ENCODE assay signal across 7 mouse cellular contexts in genomic region chr2:116979561-116980391, GRCm38 (mm10).
DNase-seq lines count a peak whose midpoint lies in the region; ATAC-seq lines count a peak whose summit lies in the region.

No protein-coding gene starts in this region.

- H3K4me2 ChIP-seq in embryonic facial prominence, embryonic 13.5 days, result no peak overlapping the region
- no peak overlapping the region for H3K4me2 ChIP-seq in limb, embryonic 11.5 days (ENCODE audit: low read depth, severe bottlenecking)
- no peak overlapping the region for H3K4me2 ChIP-seq in neural tube, embryonic 15.5 days

- H3K4me1 ChIP-seq in embryonic facial prominence, embryonic 13.5 days, result peaks cover 42% of the 10 kb centered on the region
- peaks cover 26% of the 10 kb centered on the region for H3K4me1 ChIP-seq in limb, embryonic 11.5 days (ENCODE audit: control insufficient read depth, insufficient read depth, low read length)
- H3K4me1 ChIP-seq in neural tube, embryonic 15.5 days, result peaks cover 26% of the 10 kb centered on the region

- H3K4me3 ChIP-seq in embryonic facial prominence, embryonic 13.5 days, result no peak overlapping the region
- H3K4me3 ChIP-seq in limb, embryonic 11.5 days (ENCODE audit: low read depth, low read length), result no peak overlapping the region
- no peak overlapping the region for H3K4me3 ChIP-seq in neural tube, embryonic 15.5 days (replicated peaks)

- intact Hi-C loops in heart, postnatal 14 days (cut with DNase I), result loop anchor here (2.0 kb wide), 1 partner anchor 39 kb away; no protein-coding TSS in a partner anchor

- H3K36me3 ChIP-seq in embryonic facial prominence, embryonic 13.5 days, result no peaks in the 10 kb centered on the region
- no peaks in the 10 kb centered on the region for H3K36me3 ChIP-seq in limb, embryonic 11.5 days (ENCODE audit: control insufficient read depth, insufficient read depth, low read length)
- H3K36me3 ChIP-seq in neural tube, embryonic 15.5 days, result no peaks in the 10 kb centered on the region

- no peak overlapping the region; the same call in 1 of the 2 replicates for H3K9ac ChIP-seq in embryonic facial prominence, embryonic 13.5 days
- no peak overlapping the region for H3K9ac ChIP-seq in limb, embryonic 11.5 days (ENCODE audit: low read length)
- H3K9ac ChIP-seq in neural tube, embryonic 15.5 days (replicated peaks), result no peak overlapping the region

- ATAC-seq in embryonic facial prominence, embryonic 13.5 days (ENCODE audit: insufficient number of reproducible peaks, insufficient read depth, low FRiP score, low TSS enrichment, low read depth), result no peak
- ATAC-seq in limb, embryonic 11.5 days (ENCODE audit: insufficient number of reproducible peaks, low FRiP score, low TSS enrichment, low read depth), result no peak; the same call in 1 of the 2 replicates
- no peak for ATAC-seq in neural tube, embryonic 15.5 days (ENCODE audit: low FRiP score)

- H3K27me3 ChIP-seq in embryonic facial prominence, embryonic 13.5 days, result no peaks in the 10 kb centered on the region
- H3K27me3 ChIP-seq in limb, embryonic 11.5 days (ENCODE audit: control insufficient read depth, insufficient read depth, low read length), result no peaks in the 10 kb centered on the region
- no peaks in the 10 kb centered on the region for H3K27me3 ChIP-seq in neural tube, embryonic 15.5 days (replicated peaks)

- DNase-seq in urinary bladder, postnatal 4 days (ENCODE audit: low spot score in 2 of 2), result peak; percentile 58 to 62
- no peak for DNase-seq in urinary bladder, adult 2 months (ENCODE audit: low spot score)
- peak; percentile 67 for DNase-seq in heart, postnatal 14 days
- peak; percentile 60 for DNase-seq in limb, embryonic 11.5 days (ENCODE audit: low spot score)
- no peak for DNase-seq in cerebellum, adult 9-11 months

- peaks cover 3% of the 10 kb centered on the region; the same call in 1 of the 2 replicates for H3K9me3 ChIP-seq in embryonic facial prominence, embryonic 13.5 days
- H3K9me3 ChIP-seq in limb, embryonic 11.5 days (ENCODE audit: control insufficient read depth, low read length), result no peaks in the 10 kb centered on the region
- no peaks in the 10 kb centered on the region for H3K9me3 ChIP-seq in neural tube, embryonic 15.5 days (replicated peaks)

- 8% methylated on average over 10 of the region's 10 CpGs for WGBS in embryonic facial prominence, embryonic 13.5 days
- 6% methylated on average over 10 of the region's 10 CpGs for WGBS in limb, embryonic 11.5 days
- 4% methylated on average over 10 of the region's 10 CpGs for WGBS in neural tube, embryonic 15.5 days

- peak overlapping the region; percentile 75 for H3K27ac ChIP-seq in embryonic facial prominence, embryonic 13.5 days
- H3K27ac ChIP-seq in limb, embryonic 11.5 days (replicated peaks; ENCODE audit: low read depth, low read length), result peak overlapping the region; percentile 16
- 0 out of 2 replicates have a peak overlapping the region, but pooled peaks have one; percentile 41 for H3K27ac ChIP-seq in neural tube, embryonic 15.5 days (replicated peaks)

Comparison
In these comparisons a context has a peak if more than half of its experiments do, and no peak if none do; other contexts are left out.
1. DNase-seq: peak in urinary bladder, postnatal 4 days (2 of 2), heart, postnatal 14 days (2 of 2) and limb, embryonic 11.5 days (single experiment); none in urinary bladder, adult 2 months (single experiment) and cerebellum, adult 9-11 months (single experiment).
2. H3K27ac ChIP-seq: peak in every context shown above with its lines; median percentile 75 in embryonic facial prominence, embryonic 13.5 days; 41 in neural tube, embryonic 15.5 days; 16 in limb, embryonic 11.5 days.